Mouse (Mus musculus): ENCODE measurements at regions not wholly inside any gene's neighbourhood (a gene's known extent, or its start where the extent isn't known, plus 50 kb on each side); places are given as distances from the start of the nearest gene placed in this dataset.
A peak's percentile ranks its signal among the peaks of the same experiment; 100 is the strongest.

- no peaks in the 10 kb centered on the region for H3K27me3 ChIP-seq (ENCODE audit: control insufficient read depth, insufficient read depth, low read length)
These were observed 75.7 kb upstream of the Bcl2l14 start for GRCm38 (mm10) chr6:134320379-134320932.

GRCm38 (mm10) chr6:134324001-134324400, 72.1 kb upstream of the Bcl2l14 start:
- no peaks in the 10 kb centered on the region for H3K27me3 ChIP-seq (ENCODE audit: control insufficient read depth, insufficient read depth, low read length)
- ATAC-seq (replicated peaks; ENCODE audit: low FRiP score) (no peak), DNase-seq (ENCODE audit: low spot score) (no peak)
- H3K4me3 ChIP-seq (ENCODE audit: low read depth, low read length) = no peak overlapping the region
- H3K9ac ChIP-seq (ENCODE audit: low read length) = no peak overlapping the region
- no peaks in the 10 kb centered on the region for H3K36me3 ChIP-seq (ENCODE audit: control insufficient read depth, insufficient read depth, low read length)
- H3K9me3 ChIP-seq (ENCODE audit: control insufficient read depth, low read length) = no peaks in the 10 kb centered on the region
- no peak overlapping the region for H3K4me2 ChIP-seq (ENCODE audit: low read depth, low read length, severe bottlenecking)
- no peaks in the 10 kb centered on the region for H3K4me1 ChIP-seq (replicated peaks; ENCODE audit: control insufficient read depth, insufficient read depth, low read length)
- no peak overlapping the region for H3K27ac ChIP-seq (ENCODE audit: low read depth, low read length)
- WGBS = 75% methylated on average over 3 of the region's 3 CpGs

More at GRCm38 (mm10) chr6:134320379-134320932, 75.7 kb upstream of the Bcl2l14 start:
- Histone ChIP-seq H3K9me3 (ENCODE audit: control insufficient read depth, low read length) (no peaks in the 10 kb centered on the region), H3K4me1 (replicated peaks; ENCODE audit: control insufficient read depth, insufficient read depth, low read length) (no peaks in the 10 kb centered on the region), H3K36me3 (ENCODE audit: control insufficient read depth, insufficient read depth, low read length) (no peaks in the 10 kb centered on the region), H3K9ac (ENCODE audit: low read length) (no peak overlapping the region), H3K27ac (ENCODE audit: low read depth, low read length) (no peak overlapping the region), H3K4me3 (ENCODE audit: low read depth, low read length) (no peak overlapping the region), H3K4me2 (ENCODE audit: low read depth, low read length, severe bottlenecking) (no peak overlapping the region)
- WGBS = 90% methylated on average over 7 of the region's 7 CpGs
- ATAC-seq (replicated peaks; ENCODE audit: low FRiP score) (no peak), DNase-seq (ENCODE audit: low spot score) (no peak)

GRCm38 (mm10) chr6:134325564-134325963, 70.6 kb upstream of the Bcl2l14 start:
- no peak overlapping the region for H3K4me3 ChIP-seq (ENCODE audit: low read depth, low read length)
- no peak overlapping the region for H3K4me2 ChIP-seq (ENCODE audit: low read depth, low read length, severe bottlenecking)
- no peaks in the 10 kb centered on the region for H3K9me3 ChIP-seq (ENCODE audit: control insufficient read depth, low read length)
- DNase-seq (ENCODE audit: low spot score) (no peak), ATAC-seq (replicated peaks; ENCODE audit: low FRiP score) (no peak)
- WGBS = 92% methylated on average over 4 of the region's 4 CpGs
- no peak overlapping the region for H3K9ac ChIP-seq (ENCODE audit: low read length)
- no peaks in the 10 kb centered on the region for H3K4me1 ChIP-seq (replicated peaks; ENCODE audit: control insufficient read depth, insufficient read depth, low read length)
- no peaks in the 10 kb centered on the region for H3K27me3 ChIP-seq (ENCODE audit: control insufficient read depth, insufficient read depth, low read length)
- no peaks in the 10 kb centered on the region for H3K36me3 ChIP-seq (ENCODE audit: control insufficient read depth, insufficient read depth, low read length)
- no peak overlapping the region for H3K27ac ChIP-seq (ENCODE audit: low read depth, low read length)

GRCm38 (mm10) chr6:134329550-134330299, 66.4 kb upstream of the Bcl2l14 start:
- H3K27ac ChIP-seq (ENCODE audit: low read depth, low read length) = no peak overlapping the region
- H3K36me3 ChIP-seq (ENCODE audit: control insufficient read depth, insufficient read depth, low read length) = no peaks in the 10 kb centered on the region
- no peak overlapping the region for H3K9ac ChIP-seq (ENCODE audit: low read length)
- DNase-seq (ENCODE audit: low spot score) = no peak
- no peaks in the 10 kb centered on the region for H3K4me1 ChIP-seq (replicated peaks; ENCODE audit: control insufficient read depth, insufficient read depth, low read length)
- no peaks in the 10 kb centered on the region for H3K9me3 ChIP-seq (ENCODE audit: control insufficient read depth, low read length)
- H3K4me3 ChIP-seq (ENCODE audit: low read depth, low read length) = no peak overlapping the region
- ATAC-seq (replicated peaks; ENCODE audit: low FRiP score) = 0 out of 2 replicates have a peak, but pooled peaks have one; percentile 18
- H3K4me2 ChIP-seq (ENCODE audit: low read depth, low read length, severe bottlenecking) = no peak overlapping the region
- no peaks in the 10 kb centered on the region for H3K27me3 ChIP-seq (ENCODE audit: control insufficient read depth, insufficient read depth, low read length)
- 50% methylated on average over 10 of the region's 10 CpGs for WGBS

- no peak overlapping the region for H3K27ac ChIP-seq (ENCODE audit: low read depth, low read length)
- WGBS = 93% methylated on average over 4 of the region's 4 CpGs
These were observed 65.8 kb upstream of the Bcl2l14 start for GRCm38 (mm10) chr6:134330300-134330640.

GRCm38 (mm10) chr6:134332718-134333432, 63.2 kb upstream of the Bcl2l14 start:
- Histone ChIP-seq H3K27me3 (ENCODE audit: control insufficient read depth, insufficient read depth, low read length) (no peaks in the 10 kb centered on the region), H3K27ac (ENCODE audit: low read depth, low read length) (no peak overlapping the region), H3K4me2 (ENCODE audit: low read depth, low read length, severe bottlenecking) (no peak overlapping the region), H3K4me1 (replicated peaks; ENCODE audit: control insufficient read depth, insufficient read depth, low read length) (no peaks in the 10 kb centered on the region), H3K9me3 (ENCODE audit: control insufficient read depth, low read length) (no peaks in the 10 kb centered on the region), H3K9ac (ENCODE audit: low read length) (no peak overlapping the region), H3K4me3 (ENCODE audit: low read depth, low read length) (no peak overlapping the region), H3K36me3 (ENCODE audit: control insufficient read depth, insufficient read depth, low read length) (no peaks in the 10 kb centered on the region)
- WGBS = 92% methylated on average over 15 of the region's 15 CpGs
- no peak for ATAC-seq (replicated peaks; ENCODE audit: low FRiP score)
- DNase-seq (ENCODE audit: low spot score) = no peak

More at GRCm38 (mm10) chr6:134330300-134330640, 65.8 kb upstream of the Bcl2l14 start:
- ATAC-seq (replicated peaks; ENCODE audit: low FRiP score) (no peak), DNase-seq (ENCODE audit: low spot score) (no peak)
- Histone ChIP-seq H3K4me1 (replicated peaks; ENCODE audit: control insufficient read depth, insufficient read depth, low read length) (no peaks in the 10 kb centered on the region), H3K4me3 (ENCODE audit: low read depth, low read length) (no peak overlapping the region), H3K36me3 (ENCODE audit: control insufficient read depth, insufficient read depth, low read length) (no peaks in the 10 kb centered on the region), H3K9ac (ENCODE audit: low read length) (no peak overlapping the region), H3K4me2 (ENCODE audit: low read depth, low read length, severe bottlenecking) (no peak overlapping the region), H3K9me3 (ENCODE audit: control insufficient read depth, low read length) (no peaks in the 10 kb centered on the region), H3K27me3 (ENCODE audit: control insufficient read depth, insufficient read depth, low read length) (no peaks in the 10 kb centered on the region)

- no peak overlapping the region for H3K4me2 ChIP-seq (ENCODE audit: low read depth, low read length, severe bottlenecking)
- no peak overlapping the region for H3K4me3 ChIP-seq (ENCODE audit: low read depth, low read length)
- WGBS = 75% methylated on average over 4 of the region's 4 CpGs
- H3K9me3 ChIP-seq (ENCODE audit: control insufficient read depth, low read length) = no peaks in the 10 kb centered on the region
- H3K9ac ChIP-seq (ENCODE audit: low read length) = no peak overlapping the region
- H3K4me1 ChIP-seq (replicated peaks; ENCODE audit: control insufficient read depth, insufficient read depth, low read length) = no peaks in the 10 kb centered on the region
- ATAC-seq (replicated peaks; ENCODE audit: low FRiP score) (no peak), DNase-seq (ENCODE audit: low spot score) (no peak)
- no peaks in the 10 kb centered on the region for H3K36me3 ChIP-seq (ENCODE audit: control insufficient read depth, insufficient read depth, low read length)
- no peak overlapping the region for H3K27ac ChIP-seq (ENCODE audit: low read depth, low read length)
- no peaks in the 10 kb centered on the region for H3K27me3 ChIP-seq (ENCODE audit: control insufficient read depth, insufficient read depth, low read length)
These were observed 60.4 kb upstream of the Bcl2l14 start for GRCm38 (mm10) chr6:134335711-134336110.

- ATAC-seq (replicated peaks; ENCODE audit: low FRiP score) (no peak), DNase-seq (ENCODE audit: low spot score) (no peak)
- H3K27ac ChIP-seq (ENCODE audit: low read depth, low read length) = no peak overlapping the region
- H3K4me1 ChIP-seq (replicated peaks; ENCODE audit: control insufficient read depth, insufficient read depth, low read length) = no peaks in the 10 kb centered on the region
- H3K9ac ChIP-seq (ENCODE audit: low read length) = no peak overlapping the region
- no peaks in the 10 kb centered on the region for H3K36me3 ChIP-seq (ENCODE audit: control insufficient read depth, insufficient read depth, low read length)
- WGBS = 94% methylated on average over 9 of the region's 9 CpGs
- no peak overlapping the region for H3K4me3 ChIP-seq (ENCODE audit: low read depth, low read length)
- H3K9me3 ChIP-seq (ENCODE audit: control insufficient read depth, low read length) = no peaks in the 10 kb centered on the region
- no peak overlapping the region for H3K4me2 ChIP-seq (ENCODE audit: low read depth, low read length, severe bottlenecking)
- no peaks in the 10 kb centered on the region for H3K27me3 ChIP-seq (ENCODE audit: control insufficient read depth, insufficient read depth, low read length)
These were observed 53.1 kb upstream of the Bcl2l14 start for GRCm38 (mm10) chr6:134342796-134343605.
